Mouse (Mus musculus) bone marrow, adult 2 months (tissue): ENCODE data around the gene Aaed1.

Source experiments
- CTCF ChIP-seq: fragments of 200-500 bp; IDR thresholded peaks from 2 replicates; pipeline ENCODE4 v1.5.1; 2011; ENCODE audit warnings: low read length, control low read depth; ENCODE audit not compliant: control insufficient read depth, insufficient read depth
- POLR2A ChIP-seq: fragments of 200-500 bp; IDR thresholded peaks from 2 replicates; pipeline ENCODE4 v1.6.1; 2011; ENCODE audit warnings: low read depth, mild to moderate bottlenecking, control low read depth, low read length, borderline replicate concordance; ENCODE audit not compliant: control insufficient read depth

DNA sequence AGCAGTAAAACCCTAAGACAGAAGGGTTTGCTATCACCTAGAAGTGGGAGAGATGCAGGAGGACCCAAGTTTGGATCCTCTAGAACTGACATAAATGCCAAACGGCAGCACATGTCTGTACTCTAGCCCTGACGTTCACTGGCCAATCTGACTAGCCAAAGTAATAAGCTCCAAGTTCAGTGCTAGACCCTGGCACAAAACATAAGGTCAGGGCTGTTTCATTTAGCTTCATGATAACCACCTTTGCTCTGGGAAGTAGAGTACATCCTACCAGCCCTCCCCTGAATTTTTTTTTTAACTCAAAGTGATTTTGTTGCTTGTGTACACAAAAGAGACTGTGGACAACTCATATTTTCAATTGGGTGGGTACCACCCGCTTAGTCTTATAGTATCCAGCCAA lies 48.5 kb upstream of the Aaed1 start:
- TF ChIP-seq CTCF: no peak
- TF ChIP-seq POLR2A: no peak
